Mouse (Mus musculus) ovary, postnatal 14 days (tissue): ENCODE measurements around the gene Rabgap1l.
A peak's percentile ranks its signal among the peaks of the same experiment; 100 is the strongest.

Experiments
- DNase-seq: peaks from one replicate; pipeline ENCODE4 v3.0.0; 2022; ENCODE audit warnings: low spot score

Gene Rabgap1l

GRCm38 (mm10) chr1:160787164-160787563 lies 5.8 kb downstream of the Rabgap1l start:
- DNase-seq = no peak

GRCm38 (mm10) chr1:160786571-160786970 lies 6.4 kb downstream of the Rabgap1l start:
- no peak for DNase-seq

- DNase-seq = no peak
Observed at GRCm38 (mm10) chr1:160785681-160786225, 7.3 kb downstream of the Rabgap1l start.

GRCm38 (mm10) chr1:160784122-160784521 lies 8.9 kb downstream of the Rabgap1l start:
- DNase-seq = no peak

- no peak for DNase-seq
Observed at GRCm38 (mm10) chr1:160774166-160774565, 18.8 kb downstream of the Rabgap1l start.

GRCm38 (mm10) chr1:160765565-160765964 lies 27.4 kb downstream of the Rabgap1l start:
- no peak for DNase-seq

- DNase-seq = peak; percentile 38
Observed at GRCm38 (mm10) chr1:160758243-160758642, 34.8 kb downstream of the Rabgap1l start.

GRCm38 (mm10) chr1:160755359-160755758 lies 37.7 kb downstream of the Rabgap1l start:
- no peak for DNase-seq

DNA sequence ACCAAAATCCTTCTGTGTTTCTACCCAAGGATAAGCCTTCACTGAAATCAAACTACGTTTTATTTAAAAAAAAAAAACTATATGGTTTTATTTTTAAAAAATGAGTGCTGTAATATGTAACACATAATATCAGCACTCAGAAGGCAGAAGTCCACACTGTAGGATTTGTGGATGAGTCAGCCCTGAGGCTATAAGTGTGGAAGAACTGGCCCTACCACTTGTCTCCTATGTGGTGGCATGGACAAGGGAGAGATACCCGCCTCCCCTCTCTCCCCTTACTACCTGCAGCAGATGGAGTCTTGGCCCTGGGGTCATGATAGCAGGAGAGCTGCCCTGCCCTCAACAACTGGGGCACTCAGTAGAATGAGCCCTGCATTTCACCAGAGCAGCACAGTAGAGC lies 42.4 kb downstream of the Rabgap1l start:
- no peak for DNase-seq

- DNase-seq = no peak
Observed at GRCm38 (mm10) chr1:160746786-160747185, 46.2 kb downstream of the Rabgap1l start.

DNA sequence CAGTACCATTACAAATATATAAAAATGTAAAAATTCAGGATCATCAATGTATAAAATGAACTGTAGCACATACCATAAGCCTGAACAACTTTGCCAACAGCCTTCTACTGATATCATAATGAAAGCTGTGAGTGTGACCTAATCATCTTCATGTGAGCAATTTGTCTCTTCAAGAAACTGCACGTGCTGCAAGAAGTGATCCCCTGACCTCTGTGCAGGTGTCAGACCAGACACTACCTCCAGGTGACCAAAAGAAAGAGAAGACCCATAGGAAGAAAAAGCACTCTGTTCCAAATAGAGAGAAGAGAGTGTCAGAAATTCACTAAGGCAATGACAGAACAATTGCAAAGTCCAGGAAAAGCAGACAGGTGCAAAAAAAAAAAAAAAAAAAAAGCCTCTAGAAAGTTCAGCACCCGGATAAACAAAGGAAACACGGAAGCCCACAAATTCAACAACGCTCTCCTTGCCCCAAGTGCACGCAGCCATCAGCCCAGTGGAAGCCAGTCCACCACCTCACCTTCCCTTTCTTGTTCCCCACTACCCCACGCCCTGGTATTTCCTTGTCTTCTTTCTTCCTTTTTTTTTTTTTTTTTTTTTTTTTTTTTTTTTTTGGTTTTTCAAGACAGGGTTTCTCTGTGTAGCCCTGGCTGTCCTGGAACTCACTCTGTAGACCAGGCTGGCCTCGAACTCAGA lies 47.6 kb downstream of the Rabgap1l start:
- DNase-seq = no peak

DNA sequence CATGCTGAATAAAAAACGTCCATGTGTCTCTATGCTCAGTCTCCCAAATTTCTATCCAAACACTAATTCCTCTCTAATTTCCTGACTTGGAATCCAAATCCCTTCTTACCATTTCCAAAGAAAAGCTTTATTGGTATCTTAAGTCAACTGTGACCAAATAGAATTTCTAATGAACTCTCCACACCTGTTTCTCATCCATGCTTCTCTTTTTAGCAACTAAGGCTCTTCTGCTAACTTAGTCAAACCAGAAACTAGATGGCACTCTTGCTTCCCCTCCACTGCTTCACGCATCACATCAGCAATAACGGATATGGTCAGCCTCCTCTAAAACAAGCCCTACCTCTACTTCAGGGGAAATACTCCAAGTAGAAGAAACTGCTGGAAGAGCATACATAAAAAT lies 49.0 kb downstream of the Rabgap1l start:
- no peak for DNase-seq

DNA sequence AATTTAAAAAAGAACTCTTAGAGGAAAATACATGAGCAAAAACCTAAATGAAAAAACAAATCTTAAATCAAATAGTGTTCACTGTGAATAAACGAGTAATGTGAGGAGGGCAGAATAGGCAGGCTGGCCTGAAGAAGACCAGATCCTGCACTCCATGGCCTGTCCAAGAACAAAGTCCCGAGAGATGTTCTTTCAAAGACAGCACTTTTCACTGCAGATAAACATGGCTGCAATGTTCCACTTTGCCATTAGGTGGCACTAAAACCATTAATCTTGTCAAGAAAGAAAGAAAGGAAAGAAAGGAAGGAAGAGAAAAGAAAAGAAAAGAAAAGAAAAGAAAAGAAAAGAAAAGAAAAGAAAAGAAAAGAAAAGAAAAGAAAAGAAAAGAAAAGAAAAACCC lies 49.8 kb downstream of the Rabgap1l start:
- DNase-seq = peak; percentile 36

GRCm38 (mm10) chr1:160740650-160741049 lies 52.4 kb downstream of the Rabgap1l start:
- DNase-seq = no peak

GRCm38 (mm10) chr1:160734743-160735142 lies 58.3 kb downstream of the Rabgap1l start:
- no peak for DNase-seq

GRCm38 (mm10) chr1:160729944-160730343 lies 63.1 kb downstream of the Rabgap1l start:
- DNase-seq = no peak

DNA sequence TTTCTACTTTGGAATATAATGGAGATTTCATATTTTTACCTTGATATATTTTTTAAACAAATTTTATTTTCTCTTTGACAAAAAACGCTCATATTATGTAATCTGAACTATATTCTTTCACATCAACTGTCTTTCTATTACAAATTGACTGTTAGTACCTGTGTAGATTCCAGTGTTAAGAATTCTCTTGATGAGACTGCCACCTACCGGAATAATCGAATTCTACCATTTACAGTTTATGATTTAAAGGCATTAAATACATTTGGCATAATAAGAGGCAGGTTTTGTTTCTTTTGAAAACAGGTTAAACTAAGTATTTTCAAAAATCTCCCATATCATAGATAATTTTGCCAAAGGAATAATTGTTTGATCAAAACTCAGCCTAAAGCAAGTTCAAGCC lies 75.3 kb downstream of the Rabgap1l start:
- no peak for DNase-seq

GRCm38 (mm10) chr1:160714685-160715084 lies 78.3 kb downstream of the Rabgap1l start:
- DNase-seq = peak; percentile 3

GRCm38 (mm10) chr1:160713887-160714286 lies 79.1 kb downstream of the Rabgap1l start:
- no peak for DNase-seq

GRCm38 (mm10) chr1:160713383-160713782 lies 79.6 kb downstream of the Rabgap1l start:
- DNase-seq = no peak

GRCm38 (mm10) chr1:160710539-160710938 lies 82.5 kb downstream of the Rabgap1l start:
- DNase-seq = no peak

GRCm38 (mm10) chr1:160704596-160704995 lies 88.4 kb downstream of the Rabgap1l start:
- DNase-seq = no peak

- DNase-seq = no peak
Observed at GRCm38 (mm10) chr1:160703813-160704212, 89.2 kb downstream of the Rabgap1l start.

DNA sequence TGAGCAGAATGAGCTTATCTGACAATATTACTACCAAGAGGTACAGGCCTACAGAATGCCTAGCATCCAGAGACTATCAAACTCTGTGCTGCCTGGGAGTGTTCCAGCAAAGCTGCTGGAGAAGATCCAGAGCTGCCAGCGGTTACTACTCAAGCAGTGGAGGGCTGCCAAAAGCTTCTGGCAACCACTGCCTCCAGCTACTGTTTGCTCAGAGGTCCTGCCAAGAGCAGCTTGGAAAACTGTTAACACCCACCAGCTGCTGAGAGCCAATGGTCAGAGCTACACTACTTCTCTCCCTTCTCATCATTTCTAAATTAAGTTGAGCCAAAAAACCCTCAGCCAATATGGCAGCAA lies 99.9 kb downstream of the Rabgap1l start:
- peak; percentile 95 for DNase-seq
